ENCODE assay signal across 8 mouse cellular contexts in genomic region chr4:151861471-151861805, GRCm38 (mm10). TPM values are rescaled to one million over a fixed set of nuclear protein-coding genes. Genes with fewer than 3 reads are reported as not detected.
A peak's percentile ranks its signal among the peaks of the same experiment; 100 is the strongest.
DNase-seq lines count a peak whose midpoint lies in the region; ATAC-seq and TF ChIP-seq lines count a peak whose summit lies in the region.

No protein-coding gene starts in this region.

- H3K9ac ChIP-seq in lung, postnatal 0 days (replicated peaks; ENCODE audit: low read depth), result peak overlapping the region; percentile 75
- H3K9ac ChIP-seq in embryonic facial prominence, embryonic 13.5 days, result peak overlapping the region; percentile 83
- peak overlapping the region; percentile 83 for H3K9ac ChIP-seq in hindbrain, embryonic 14.5 days
- peak overlapping the region; percentile 85 for H3K9ac ChIP-seq in midbrain, postnatal 0 days (replicated peaks; ENCODE audit: low read length, poor library complexity, severe bottlenecking)

- no peak for DNase-seq in lung, postnatal 0 days (ENCODE audit: low spot score)
- DNase-seq in lung, adult 18-20 months, result no peak
- DNase-seq in hindbrain, embryonic 14.5 days (ENCODE audit: low spot score), result no peak
- DNase-seq in midbrain, postnatal 0 days (ENCODE audit: low spot score), result no peak
- DNase-seq in frontal cortex, adult 2 months (ENCODE audit: extremely low spot score in 1 of 2, low spot score in 1 of 2), result no peak
- DNase-seq in Muller cell, postnatal 12 days (ENCODE audit: inconsistent ontology term), result no peak
- no peak for DNase-seq in cerebellum, adult 11-12 months

- WGBS in lung, postnatal 0 days, result under 1% methylated on average over 21 of the region's 58 CpGs
- WGBS in embryonic facial prominence, embryonic 13.5 days, result 0% methylated on average over 22 of the region's 58 CpGs
- WGBS in hindbrain, embryonic 14.5 days, result 2% methylated on average over 14 of the region's 58 CpGs
- 0% methylated on average over 8 of the region's 58 CpGs for WGBS in midbrain, postnatal 0 days

- peak overlapping the region; percentile 98 for H3K4me2 ChIP-seq in lung, postnatal 0 days (replicated peaks; ENCODE audit: low read depth, low read length)
- H3K4me2 ChIP-seq in embryonic facial prominence, embryonic 13.5 days, result peak overlapping the region; percentile 90
- H3K4me2 ChIP-seq in hindbrain, embryonic 14.5 days (replicated peaks), result peak overlapping the region; percentile 92
- H3K4me2 ChIP-seq in midbrain, postnatal 0 days (ENCODE audit: low read depth, low read length, poor library complexity, severe bottlenecking), result peak overlapping the region; percentile 93

- H3K27me3 ChIP-seq in lung, postnatal 0 days (replicated peaks; ENCODE audit: insufficient read depth, low read length), result no peaks in the 10 kb centered on the region
- no peaks in the 10 kb centered on the region for H3K27me3 ChIP-seq in embryonic facial prominence, embryonic 13.5 days
- no peaks in the 10 kb centered on the region for H3K27me3 ChIP-seq in hindbrain, embryonic 14.5 days (ENCODE audit: control insufficient read depth, insufficient read depth, low read length)
- no peaks in the 10 kb centered on the region for H3K27me3 ChIP-seq in midbrain, postnatal 0 days (ENCODE audit: insufficient read depth, low read length)

- no peak for ATAC-seq in lung, postnatal 0 days
- no peak for ATAC-seq in embryonic facial prominence, embryonic 13.5 days (ENCODE audit: insufficient number of reproducible peaks, insufficient read depth, low FRiP score, low TSS enrichment, low read depth)
- ATAC-seq in hindbrain, embryonic 14.5 days (ENCODE audit: low FRiP score), result no peak
- no peak for ATAC-seq in midbrain, postnatal 0 days (ENCODE audit: low FRiP score)

- no peaks in the 10 kb centered on the region for H3K36me3 ChIP-seq in lung, postnatal 0 days (ENCODE audit: insufficient read depth, low read length)
- H3K36me3 ChIP-seq in embryonic facial prominence, embryonic 13.5 days, result 0 out of 2 replicates have a peak, but pooled peaks cover 4% of the 10 kb centered on the region
- H3K36me3 ChIP-seq in hindbrain, embryonic 14.5 days (replicated peaks; ENCODE audit: control insufficient read depth, insufficient read depth), result no peaks in the 10 kb centered on the region
- no peaks in the 10 kb centered on the region for H3K36me3 ChIP-seq in midbrain, postnatal 0 days (ENCODE audit: insufficient read depth, low read length)

- H3K27ac ChIP-seq in lung, postnatal 0 days (ENCODE audit: low read length), result peak overlapping the region; percentile 87
- peak overlapping the region; percentile 60 for H3K27ac ChIP-seq in embryonic facial prominence, embryonic 13.5 days
- H3K27ac ChIP-seq in hindbrain, embryonic 14.5 days, result peak overlapping the region; percentile 83
- peak overlapping the region; percentile 80 for H3K27ac ChIP-seq in midbrain, postnatal 0 days (ENCODE audit: low read depth, low read length)

- H3K4me3 ChIP-seq in lung, postnatal 0 days (ENCODE audit: low read depth, low read length), result peak overlapping the region; percentile 85
- peak overlapping the region; percentile 80 for H3K4me3 ChIP-seq in embryonic facial prominence, embryonic 13.5 days
- peak overlapping the region; percentile 77 for H3K4me3 ChIP-seq in hindbrain, embryonic 14.5 days (replicated peaks; ENCODE audit: low read length)
- peak overlapping the region; percentile 77 for H3K4me3 ChIP-seq in midbrain, postnatal 0 days (ENCODE audit: low read depth, low read length)

- TF ChIP-seq EP300 in lung, postnatal 0 days (IDR thresholded peaks at IDR 0.05), result no peak

- H3K9me3 ChIP-seq in lung, postnatal 0 days (ENCODE audit: low read length), result no peaks in the 10 kb centered on the region
- no peaks in the 10 kb centered on the region for H3K9me3 ChIP-seq in embryonic facial prominence, embryonic 13.5 days
- H3K9me3 ChIP-seq in hindbrain, embryonic 14.5 days (ENCODE audit: control insufficient read depth, low read length), result no peaks in the 10 kb centered on the region
- no peaks in the 10 kb centered on the region for H3K9me3 ChIP-seq in midbrain, postnatal 0 days (ENCODE audit: low read length)

- peaks cover 3% of the 10 kb centered on the region; the same call in 1 of the 2 replicates for H3K4me1 ChIP-seq in lung, postnatal 0 days (ENCODE audit: insufficient read depth, low read depth, low read length)
- peaks cover 28% of the 10 kb centered on the region for H3K4me1 ChIP-seq in embryonic facial prominence, embryonic 13.5 days
- peaks cover 20% of the 10 kb centered on the region for H3K4me1 ChIP-seq in hindbrain, embryonic 14.5 days (replicated peaks; ENCODE audit: control insufficient read depth, insufficient read depth, low read length)
- H3K4me1 ChIP-seq in midbrain, postnatal 0 days (ENCODE audit: insufficient read depth, low read length), result no peaks in the 10 kb centered on the region

- no peak for TF ChIP-seq CTCF in lung, postnatal 0 days (IDR thresholded peaks at IDR 0.05)
- TF ChIP-seq CTCF in midbrain, postnatal 0 days (IDR thresholded peaks at IDR 0.05), result no peak

RNA-seq across cellular contexts. Expression of gene Camta1, which starts 0.2 kb away (rescaled TPM):
- polyA plus RNA-seq in lung, postnatal 0 days (2015; fragmentation: Nextera tagmentation; extraction: Ambion mirVana), result 79.1 and 86.4 TPM in 2 replicates
- polyA plus RNA-seq in embryonic facial prominence, embryonic 13.5 days (2015; fragmentation: Nextera tagmentation; extraction: Ambion mirVana), result 96.2 and 106 TPM in 2 replicates
- polyA plus RNA-seq in hindbrain, embryonic 14.5 days (2014; fragmentation: Nextera tagmentation; extraction: Ambion mirVana), result 170 and 171 TPM in 2 replicates
- total RNA-seq in midbrain, postnatal 0 days (2014; rRNA removed), result 153 and 177 TPM in 2 replicates
- polyA plus RNA-seq in midbrain, postnatal 0 days (2015; fragmentation: Nextera tagmentation; extraction: Ambion mirVana), result 130 and 140 TPM in 2 replicates
- polyA plus RNA-seq in frontal cortex, adult 2 months (2012; rRNA removed), result 124 and 125 TPM in 2 replicates
